Mouse (Mus musculus): Measurements from ENCODE around the gene Gm21970.

Gm21970 gene

GRCm38 (mm10) chr16:91401569-91402165 is 10.1 kb downstream of the Gm21970 start:
- in situ Hi-C loops (cut with MboI, MseI), result no loop called here

GRCm38 (mm10) chr16:91403784-91404183 is 12.3 kb downstream of the Gm21970 start:
- in situ Hi-C loops (cut with MboI, MseI), result no loop called here

GRCm38 (mm10) chr16:91404187-91404586 is 12.7 kb downstream of the Gm21970 start:
- in situ Hi-C loops (cut with MboI, MseI), result no loop called here

- in situ Hi-C loops (cut with MboI, MseI), result no loop called here
These were observed 13.5 kb downstream of the Gm21970 start for GRCm38 (mm10) chr16:91404828-91405577.

- in situ Hi-C loops (cut with MboI, MseI), result no loop called here
These were observed 14.4 kb downstream of the Gm21970 start, which contains the start of gene Il10rb for GRCm38 (mm10) chr16:91405640-91406584. Il10rb (plus strand) TSS chr16:91406164.

- in situ Hi-C loops (cut with MboI, MseI), result no loop called here
These were observed 15.2 kb downstream of the Gm21970 start for GRCm38 (mm10) chr16:91406585-91407220.

GRCm38 (mm10) chr16:91413102-91413844 is 21.8 kb downstream of the Gm21970 start:
- in situ Hi-C loops (cut with MboI, MseI), result loop anchor here (5.0 kb wide), 1 partner anchor 39 kb away; no protein-coding TSS in a partner anchor

GRCm38 (mm10) chr16:91415391-91416189 is 24.1 kb downstream of the Gm21970 start:
- in situ Hi-C loops (cut with MboI, MseI), result no loop called here

GRCm38 (mm10) chr16:91416357-91416756 is 24.8 kb downstream of the Gm21970 start:
- in situ Hi-C loops (cut with MboI, MseI), result no loop called here

GRCm38 (mm10) chr16:91416938-91417337 is 25.4 kb downstream of the Gm21970 start:
- in situ Hi-C loops (cut with MboI, MseI), result no loop called here

GRCm38 (mm10) chr16:91418531-91418930 is 27.0 kb downstream of the Gm21970 start:
- in situ Hi-C loops (cut with MboI, MseI), result no loop called here

GRCm38 (mm10) chr16:91425816-91426215 is 34.3 kb downstream of the Gm21970 start:
- in situ Hi-C loops (cut with MboI, MseI), result loop anchor here (10.0 kb wide), 1 partner anchor 251 kb away; no protein-coding TSS in a partner anchor

- in situ Hi-C loops (cut with MboI, MseI), result loop anchor here (10.0 kb wide), 1 partner anchor 252 kb away; no protein-coding TSS in a partner anchor
These were observed 35.1 kb downstream of the Gm21970 start for GRCm38 (mm10) chr16:91426586-91426985.

- in situ Hi-C loops (cut with MboI, MseI), result loop anchor here (10.0 kb wide), 1 partner anchor 253 kb away; no protein-coding TSS in a partner anchor
These were observed 35.9 kb downstream of the Gm21970 start for GRCm38 (mm10) chr16:91427461-91427860.

- in situ Hi-C loops (cut with MboI, MseI), result loop anchor here (10.0 kb wide), 1 partner anchor 254 kb away; no protein-coding TSS in a partner anchor
These were observed 36.8 kb downstream of the Gm21970 start for GRCm38 (mm10) chr16:91428259-91428865.

- in situ Hi-C loops (cut with MboI, MseI), result no loop called here
These were observed 41.3 kb downstream of the Gm21970 start for GRCm38 (mm10) chr16:91432720-91433328.

- in situ Hi-C loops (cut with MboI, MseI), result no loop called here
These were observed 41.9 kb downstream of the Gm21970 start for GRCm38 (mm10) chr16:91433329-91433933.

- in situ Hi-C loops (cut with MboI, MseI), result no loop called here
These were observed 42.6 kb downstream of the Gm21970 start for GRCm38 (mm10) chr16:91434119-91434518.
